Mouse (Mus musculus) B cell, adult 62 days (primary cell): Measurements from ENCODE around the gene Ttc7b. TPM values are rescaled to one million over a fixed set of nuclear protein-coding genes. Genes with fewer than 3 reads are reported as not detected.

Experiments used
- total RNA-seq: library from RNA; stranded (reverse); gene quantifications from 4 replicates; pipeline ENCODE4 v1.2.4, GENCODE M21; 2023

The Ttc7b gene
- total RNA-seq = 20.5 to 30.6 TPM (median 24.5 TPM) in 4 replicates

GRCm38 (mm10) chr12:100520794-100521186, at the start of gene Ttc7b:
TSS of gene Ttc7b (minus strand) at chr12:100520826.

Other genes starting within 250 kb of the Ttc7b start
- 45.8 to 55.4 TPM (median 47.2 TPM) in 4 replicates for gene Rps6ka5, start 206.2 kb upstream of the Ttc7b start, total RNA-seq